Mouse (Mus musculus) liver, embryonic 16.5 days (tissue): Measurements from ENCODE around the gene Wfdc3. TPM values are rescaled to one million over a fixed set of nuclear protein-coding genes. Genes with fewer than 3 reads are reported as not detected.
"Not testable (repeated sequence)": the region's sequence is repeated elsewhere in the genome, so short reads cannot be mapped to it uniquely, and the experiment has no call there.

ENCODE experiments used
- ATAC-seq: fragments of 200-750 bp; cut with Nextera tagmentation; 2 replicates; pipeline ENCODE4 v1.8.0; 2017; ENCODE audit warnings: low read depth, mild to moderate bottlenecking, moderate number of reproducible peaks, moderate library complexity
- H3K27ac ChIP-seq: fragments of 300-500 bp; sonication (generic); 2 replicates; pipeline ENCODE4 v1.5.1; 2014; ENCODE audit warnings: mild to moderate bottlenecking, low read length
- H3K27me3 ChIP-seq: fragments of 300-500 bp; sonication (generic); 2 replicates; pipeline ENCODE4 v1.6.1; 2014; ENCODE audit warnings: low read depth, low read length, mixed read lengths; ENCODE audit not compliant: control insufficient read depth, insufficient read depth
- H3K36me3 ChIP-seq: fragments of 300-500 bp; sonication (generic); 2 replicates; pipeline ENCODE4 v1.6.1; 2014; ENCODE audit warnings: mild to moderate bottlenecking; ENCODE audit not compliant: control insufficient read depth, insufficient read depth
- H3K4me1 ChIP-seq: fragments of 300-500 bp; sonication (generic); 2 replicates; pipeline ENCODE4 v1.6.1; 2014; ENCODE audit warnings: low read depth, low read length, mixed read lengths; ENCODE audit not compliant: control insufficient read depth
- H3K4me2 ChIP-seq: fragments of 300-500 bp; sonication (generic); 2 replicates; pipeline ENCODE4 v1.6.1; 2014; ENCODE audit warnings: low read depth, low read length, mixed read lengths
- H3K4me3 ChIP-seq: fragments of 300-500 bp; sonication (generic); 2 replicates; pipeline ENCODE4 v1.5.1; 2014; ENCODE audit warnings: low read depth, mild to moderate bottlenecking, low read length
- H3K9ac ChIP-seq: fragments of 300-500 bp; sonication (generic); 2 replicates; pipeline ENCODE4 v1.6.1; 2014; ENCODE audit warnings: low read depth, low read length
- H3K9me3 ChIP-seq: fragments of 300-500 bp; sonication (generic); replicated peaks from 2 replicates; pipeline ENCODE4 v1.6.1; 2016; ENCODE audit warnings: low read length; ENCODE audit not compliant: control insufficient read depth
- WGBS: fragments of 180-500 bp; shearing (Covaris S2); extraction: QIAGEN DNeasy Blood & Tissue Kit; methylation state at CpG from one replicate; pipeline ENCODE4 v1.1.7; 2014; ENCODE audit not compliant: insufficient replicate concordance; 5-methylcytosine and 5-hydroxymethylcytosine counted together
- polyA plus RNA-seq: library from polyadenylated mRNA; unstranded; fragments of >200 nt; fragmentation: Nextera tagmentation; extraction: Ambion mirVana; gene quantifications from 2 replicates; pipeline ENCODE4 v1.2.1, GENCODE M21; 2015

The Wfdc3 gene
- polyA plus RNA-seq, 1 experiment from 2014 or later: 1.5 TPM

DNA sequence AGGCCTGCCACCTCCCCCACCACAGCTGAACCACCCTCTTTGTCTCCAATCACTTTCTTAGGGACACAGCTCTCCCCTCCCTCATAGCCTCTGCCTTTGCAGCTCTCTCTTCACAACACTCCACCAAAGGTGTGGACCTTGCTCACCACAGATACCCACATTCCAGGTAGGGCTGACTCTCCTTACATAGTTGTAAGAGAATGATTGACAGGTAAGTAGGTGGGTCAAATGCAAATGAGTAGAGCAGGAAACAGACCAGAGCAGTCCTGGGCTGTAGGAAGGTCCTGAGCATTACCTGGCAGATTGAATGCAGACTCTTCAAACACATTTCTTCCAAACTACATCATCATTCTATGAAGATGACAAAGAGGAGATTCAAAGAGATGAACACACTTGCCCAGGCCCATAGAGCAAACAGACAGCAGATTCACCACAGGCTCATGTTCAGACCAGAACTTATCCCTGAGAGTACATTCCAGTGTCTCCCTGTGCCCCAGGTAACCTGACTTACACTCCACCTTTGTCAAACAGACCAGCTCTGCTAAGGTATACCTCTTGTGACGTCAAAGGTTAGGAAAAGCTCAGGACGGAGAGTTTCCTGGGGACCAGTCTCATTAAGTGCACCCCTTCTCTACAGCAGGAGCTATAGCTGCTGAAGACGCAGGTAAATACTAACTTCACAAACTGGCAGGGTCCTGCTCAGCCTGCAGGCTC lies 8.2 kb downstream of the Wfdc3 start:
- Histone ChIP-seq H3K27me3 (peaks cover 2% of the 10 kb centered on the region; the same call in 1 of the 2 replicates), H3K27ac (no peak overlapping the region), H3K36me3 (no peaks in the 10 kb centered on the region), H3K9me3 (no peaks in the 10 kb centered on the region), H3K4me3 (no peak overlapping the region), H3K9ac (no peak overlapping the region), H3K4me2 (no peak overlapping the region), H3K4me1 (no peaks in the 10 kb centered on the region)
- 50% methylated on average over 3 of the region's 3 CpGs for WGBS
- ATAC-seq: peak; percentile 26; the same call in 1 of the 2 replicates

DNA sequence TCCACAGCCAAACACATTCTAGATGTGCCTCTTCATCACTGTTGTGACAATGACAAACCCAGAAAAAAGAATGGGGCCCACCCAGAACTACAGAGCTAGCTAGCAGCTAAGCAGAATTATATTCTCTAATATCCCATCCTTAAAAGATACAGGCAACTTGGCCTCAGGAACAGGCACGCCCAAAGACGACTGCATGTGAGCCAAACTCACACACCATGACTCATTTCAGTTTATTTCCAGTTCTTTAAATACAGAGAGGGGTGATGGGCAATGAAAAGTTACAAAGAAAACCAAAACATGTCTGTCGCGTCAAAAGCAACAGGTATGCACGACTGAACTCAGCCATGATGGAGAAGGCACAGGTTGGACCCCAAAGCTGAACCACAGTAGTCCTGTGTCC lies 10.3 kb downstream of the Wfdc3 start:
- WGBS: 64% methylated on average over 5 of the region's 5 CpGs
- Histone ChIP-seq H3K9ac (no peak overlapping the region), H3K4me1 (no peaks in the 10 kb centered on the region), H3K4me2 (no peak overlapping the region), H3K27ac (no peak overlapping the region), H3K36me3 (no peaks in the 10 kb centered on the region), H3K4me3 (no peak overlapping the region), H3K27me3 (peaks cover 2% of the 10 kb centered on the region; the same call in 1 of the 2 replicates), H3K9me3 (no peaks in the 10 kb centered on the region)
- ATAC-seq: no peak

DNA sequence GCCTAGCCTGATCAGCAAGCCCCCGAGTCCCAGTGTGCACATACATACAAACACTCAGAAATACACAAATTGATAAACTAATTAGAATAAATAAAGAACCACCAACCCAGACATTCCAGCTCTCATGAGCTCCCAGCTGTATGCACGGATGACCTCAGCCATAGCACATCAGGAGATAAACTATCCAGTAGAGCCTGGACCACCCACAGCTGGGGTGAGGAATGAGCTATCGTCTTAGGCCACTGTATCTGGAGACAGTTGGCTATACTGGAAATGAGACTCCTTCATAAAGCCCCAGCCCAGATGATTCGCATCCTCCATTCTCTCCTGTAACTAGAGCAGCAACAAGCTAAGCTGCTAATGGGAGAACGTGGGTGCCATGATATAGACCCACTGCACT lies 10.9 kb downstream of the Wfdc3 start:
- Histone ChIP-seq H3K9me3 (no peaks in the 10 kb centered on the region), H3K4me1 (no peaks in the 10 kb centered on the region), H3K27ac (no peak overlapping the region), H3K36me3 (no peaks in the 10 kb centered on the region), H3K4me3 (no peak overlapping the region), H3K4me2 (no peak overlapping the region), H3K27me3 (no peaks in the 10 kb centered on the region), H3K9ac (no peak overlapping the region)
- ATAC-seq: no peak
- 63% methylated on average over 5 of the region's 5 CpGs for WGBS

DNA sequence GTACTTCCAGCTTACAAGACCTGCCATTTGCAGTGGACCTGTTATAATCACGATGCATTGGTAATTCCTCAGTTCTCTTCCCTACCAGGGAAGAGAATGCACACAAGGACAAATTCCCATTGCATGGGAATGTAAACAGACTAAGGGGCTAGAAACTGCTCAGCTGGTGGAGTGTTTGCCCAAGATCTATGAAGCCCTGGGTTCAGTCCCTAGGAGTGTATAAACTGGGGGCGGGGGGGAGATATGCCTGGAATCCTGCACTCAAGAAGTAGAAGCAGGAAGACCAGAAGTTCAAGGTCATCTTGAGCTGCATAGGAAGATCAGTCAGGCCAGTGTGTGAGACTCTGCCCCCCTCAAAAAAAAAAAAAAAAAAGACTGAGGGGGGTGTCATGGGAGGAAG lies 12.5 kb downstream of the Wfdc3 start:
- Histone ChIP-seq H3K4me2 (no peak overlapping the region), H3K9me3 (no peaks in the 10 kb centered on the region), H3K36me3 (no peaks in the 10 kb centered on the region), H3K27me3 (no peaks in the 10 kb centered on the region), H3K9ac (no peak overlapping the region), H3K4me3 (no peak overlapping the region), H3K27ac (no peak overlapping the region), H3K4me1 (no peaks in the 10 kb centered on the region)
- no peak for ATAC-seq
- WGBS: 53% methylated on average over 2 of the region's 2 CpGs

DNA sequence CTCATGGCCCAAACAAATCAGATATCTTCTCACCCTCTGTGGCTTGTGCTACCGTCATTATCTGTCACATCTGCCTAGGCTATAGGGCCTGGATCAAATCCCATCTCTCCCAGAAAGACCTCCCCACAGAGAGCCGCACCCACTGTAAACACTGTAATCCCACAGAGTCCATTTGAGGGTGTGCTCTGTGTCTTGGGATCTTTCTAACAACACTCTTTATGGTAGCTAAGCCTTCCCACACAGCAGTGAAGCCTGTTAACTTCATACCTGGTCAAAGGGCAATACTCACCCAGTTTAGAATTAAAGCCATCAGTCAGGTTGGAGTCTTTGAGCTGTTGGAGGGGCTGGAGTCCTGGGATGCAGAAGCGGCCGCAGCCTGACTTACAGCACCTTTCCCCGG lies 14.0 kb downstream of the Wfdc3 start:
- no peak for ATAC-seq
- Histone ChIP-seq H3K36me3 (no peaks in the 10 kb centered on the region), H3K4me3 (no peak overlapping the region), H3K9ac (no peak overlapping the region), H3K27me3 (no peaks in the 10 kb centered on the region), H3K27ac (no peak overlapping the region), H3K4me2 (no peak overlapping the region), H3K4me1 (no peaks in the 10 kb centered on the region), H3K9me3 (no peaks in the 10 kb centered on the region)
- WGBS: 66% methylated on average over 5 of the region's 5 CpGs

DNA sequence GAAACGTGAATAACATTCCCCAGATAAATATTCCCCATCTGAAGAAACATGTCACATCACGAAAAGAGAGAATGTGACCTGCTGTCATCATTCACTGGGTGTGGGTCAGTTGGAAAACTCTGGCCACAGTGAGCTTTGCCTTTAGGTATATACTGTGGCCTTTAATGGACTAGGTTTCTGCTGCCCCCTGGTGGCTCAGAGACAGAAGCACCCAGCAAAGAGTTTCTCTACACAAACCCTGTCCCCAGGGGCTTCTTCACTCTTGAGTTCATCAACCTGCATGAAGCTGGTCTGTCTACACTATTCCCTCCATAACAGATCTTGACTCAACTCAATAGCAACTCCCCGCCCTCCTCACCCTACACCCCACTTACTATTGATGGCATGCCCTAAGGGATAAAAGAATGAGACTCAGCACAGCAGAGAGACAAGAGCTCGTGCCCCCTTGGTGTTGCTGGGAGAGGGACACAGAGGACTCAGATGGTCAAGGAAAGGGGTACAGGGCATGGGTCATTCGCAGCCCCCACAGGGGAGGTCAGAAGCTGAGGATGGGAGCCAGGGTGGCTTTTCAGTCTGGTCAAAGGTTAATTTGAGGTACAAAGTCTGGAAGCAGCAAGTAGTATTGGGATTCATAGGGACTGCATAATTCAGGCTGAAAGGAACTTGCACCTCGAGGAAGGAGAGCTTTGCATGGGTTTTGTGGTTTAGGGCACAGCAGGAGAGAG lies 19.7 kb downstream of the Wfdc3 start:
- no peaks in the 10 kb centered on the region for H3K4me1 ChIP-seq
- H3K4me3 ChIP-seq: no peak overlapping the region
- no peaks in the 10 kb centered on the region for H3K36me3 ChIP-seq
- no peak overlapping the region for H3K9ac ChIP-seq
- 0 out of 2 replicates have a peak, but pooled peaks have one; percentile 50 for ATAC-seq
- no peak overlapping the region for H3K27ac ChIP-seq
- H3K4me2 ChIP-seq: no peak overlapping the region
- H3K9me3 ChIP-seq: no peaks in the 10 kb centered on the region
- no peaks in the 10 kb centered on the region for H3K27me3 ChIP-seq
- WGBS: 17% methylated on average over 6 of the region's 6 CpGs

DNA sequence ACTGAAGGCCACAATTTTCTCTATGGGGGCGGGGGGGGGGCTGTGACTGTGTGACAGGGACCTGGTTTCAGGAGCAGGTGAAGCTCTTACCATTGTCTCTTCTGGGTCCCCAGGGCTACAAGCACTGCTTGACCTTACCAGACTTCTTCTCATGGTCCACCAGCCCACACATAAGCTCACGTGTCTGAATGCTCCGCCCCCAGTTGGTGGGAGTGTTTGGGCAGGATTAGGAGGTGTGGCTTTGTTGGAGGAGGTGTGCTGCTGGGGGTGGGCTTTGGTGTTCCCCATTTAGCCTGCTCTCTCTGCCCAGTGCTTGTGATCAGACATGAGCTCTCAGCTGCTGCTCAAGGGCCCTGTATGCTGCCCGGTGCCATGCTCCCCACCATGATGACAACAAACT lies 22.5 kb downstream of the Wfdc3 start:
- no peaks in the 10 kb centered on the region for H3K36me3 ChIP-seq
- no peak overlapping the region for H3K4me2 ChIP-seq
- WGBS: 56% methylated on average over 4 of the region's 4 CpGs
- H3K27me3 ChIP-seq: no peaks in the 10 kb centered on the region
- H3K9me3 ChIP-seq: no peaks in the 10 kb centered on the region
- H3K27ac ChIP-seq: no peak overlapping the region
- no peak for ATAC-seq
- no peaks in the 10 kb centered on the region for H3K4me1 ChIP-seq
- H3K4me3 ChIP-seq: no peak overlapping the region
- no peak overlapping the region for H3K9ac ChIP-seq

DNA sequence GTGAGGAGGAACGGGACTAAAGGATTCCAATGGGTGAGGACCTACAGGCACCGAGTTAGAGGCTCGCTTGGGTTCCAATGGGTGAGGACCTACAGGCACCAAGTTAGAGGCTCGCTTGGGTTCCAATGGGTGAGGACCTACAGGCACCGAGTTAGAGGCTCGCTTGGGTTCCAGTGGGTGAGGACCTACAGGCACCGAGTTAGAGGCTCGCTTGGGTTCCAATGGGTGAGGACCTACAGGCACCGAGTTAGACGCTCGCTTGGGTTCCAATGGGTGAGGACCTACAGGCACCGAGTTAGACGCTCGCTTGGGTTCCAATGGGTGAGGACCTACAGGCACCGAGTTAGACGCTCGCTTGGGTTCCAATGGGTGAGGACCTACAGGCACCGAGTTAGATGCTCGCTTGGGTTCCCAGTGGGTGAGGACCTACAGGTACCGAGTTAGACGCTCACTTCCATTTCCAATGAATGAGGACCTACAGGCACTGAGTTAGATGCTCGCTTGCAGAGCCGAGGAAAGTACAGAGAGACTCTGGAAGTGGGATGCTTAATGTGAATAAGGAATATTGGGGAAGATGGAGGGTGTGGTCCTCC lies 29.4 kb downstream of the Wfdc3 start:
- H3K9me3 ChIP-seq, H3K4me3 ChIP-seq, H3K27me3 ChIP-seq, H3K27ac ChIP-seq, H3K4me2 ChIP-seq, H3K36me3 ChIP-seq, ATAC-seq, H3K4me1 ChIP-seq, H3K9ac ChIP-seq: not testable (repeated sequence)
- 71% methylated on average over 21 of the region's 23 CpGs for WGBS

DNA sequence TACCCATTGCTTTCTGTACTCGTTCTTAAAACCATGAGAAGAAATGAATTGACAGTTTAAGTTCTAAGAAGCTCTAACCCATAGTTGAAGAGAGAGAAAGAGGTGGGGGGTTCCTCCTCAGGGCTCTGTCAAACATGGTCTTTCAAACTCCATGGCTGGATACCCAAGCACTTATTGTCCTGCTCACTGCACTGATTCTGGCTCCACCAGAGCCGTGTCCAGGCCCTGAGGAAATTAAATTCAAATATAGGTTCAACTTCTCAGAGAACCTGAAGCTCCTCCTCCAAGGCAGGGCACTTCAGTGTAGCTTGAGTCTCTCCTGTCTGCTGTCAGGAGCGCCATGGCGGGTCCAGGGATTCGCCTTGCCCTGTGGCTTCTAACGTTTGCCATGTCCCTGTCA lies 30.7 kb downstream of the Wfdc3 start, which contains the start of gene Spint5:
Gene Spint5 (plus strand): TSS at position 301 of the 400 bp plus-strand sequence.
- Histone ChIP-seq H3K36me3 (no peaks in the 10 kb centered on the region), H3K4me3 (no peak within 1 kb of the TSS), H3K27me3 (no peaks in the 10 kb centered on the region; the same call in 1 of the 2 replicates), H3K4me1 (no peaks in the 10 kb centered on the region), H3K27ac (no peak within 1 kb of the TSS), H3K9ac (no peak within 1 kb of the TSS), H3K4me2 (no peak within 1 kb of the TSS), H3K9me3 (no peaks in the 10 kb centered on the region)
- 56% methylated on average over 6 of the region's 6 CpGs for WGBS
- ATAC-seq: no peak
